Mouse (Mus musculus) spleen, embryonic (tissue): ENCODE results near the gene Them7.

Source experiments
- CTCF ChIA-PET: fragments of 350-600 bp; sonication (Branson Sonifier 250); formaldehyde crosslinking; loops from one replicate; lab custom pipeline; 2022; lab: Charles Lee

Them7 gene

GRCm38 (mm10) chr2:105416660-105417348 is 192.7 kb downstream of the Them7 start:
- CTCF ChIA-PET = no interaction called here

- CTCF ChIA-PET = no interaction called here
Measured at GRCm38 (mm10) chr2:105417663-105418062, 193.5 kb downstream of the Them7 start.

DNA sequence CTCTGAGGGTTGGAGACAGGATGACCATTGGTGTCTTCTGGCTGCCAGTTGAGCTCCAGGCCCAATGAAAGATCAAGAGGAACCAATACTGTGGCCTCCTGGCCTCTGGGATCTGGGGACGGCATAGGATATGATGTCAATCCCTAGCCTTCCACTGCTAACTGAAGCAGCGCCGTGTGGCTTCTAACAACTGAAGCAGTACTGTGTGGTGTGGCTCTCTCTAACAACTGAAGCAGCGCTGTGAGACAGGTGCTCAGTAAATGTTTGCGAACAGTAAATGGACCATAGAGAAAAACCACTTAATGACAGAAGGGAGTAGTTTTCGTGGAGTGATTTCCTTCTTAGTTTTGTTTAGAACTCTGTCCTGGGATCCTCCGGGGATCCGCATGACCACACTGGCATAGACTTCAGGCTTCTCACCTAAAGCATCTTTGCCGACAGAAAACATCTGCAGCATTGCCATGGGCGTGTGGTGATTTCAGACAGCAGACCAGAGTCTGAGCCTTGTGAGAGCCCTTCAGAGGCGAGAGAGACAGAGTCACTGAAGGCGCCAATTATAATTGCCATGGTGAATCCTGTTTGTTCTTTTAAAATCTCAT is 194.6 kb downstream of the Them7 start:
- CTCF ChIA-PET = no interaction called here

DNA sequence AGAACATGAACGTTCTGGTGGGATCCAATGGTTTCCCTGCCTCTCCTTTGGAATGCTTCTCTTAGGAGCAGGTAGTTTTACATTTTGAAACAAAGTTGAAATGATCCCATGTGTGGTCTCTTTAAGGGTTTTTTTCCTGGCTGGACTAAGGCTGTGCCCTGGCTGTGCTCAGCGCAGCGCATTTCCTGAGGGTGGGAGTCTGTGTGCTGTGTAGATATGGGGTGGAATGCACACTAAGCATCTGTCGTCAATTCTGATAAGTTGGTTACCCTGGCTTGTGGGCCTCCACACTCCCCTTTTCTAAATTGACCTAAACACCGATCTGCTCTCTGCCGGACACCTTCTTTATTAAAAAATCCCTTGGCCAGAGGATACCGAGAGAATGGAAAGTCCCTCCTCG is 203.3 kb downstream of the Them7 start:
- CTCF ChIA-PET = no interaction called here

DNA sequence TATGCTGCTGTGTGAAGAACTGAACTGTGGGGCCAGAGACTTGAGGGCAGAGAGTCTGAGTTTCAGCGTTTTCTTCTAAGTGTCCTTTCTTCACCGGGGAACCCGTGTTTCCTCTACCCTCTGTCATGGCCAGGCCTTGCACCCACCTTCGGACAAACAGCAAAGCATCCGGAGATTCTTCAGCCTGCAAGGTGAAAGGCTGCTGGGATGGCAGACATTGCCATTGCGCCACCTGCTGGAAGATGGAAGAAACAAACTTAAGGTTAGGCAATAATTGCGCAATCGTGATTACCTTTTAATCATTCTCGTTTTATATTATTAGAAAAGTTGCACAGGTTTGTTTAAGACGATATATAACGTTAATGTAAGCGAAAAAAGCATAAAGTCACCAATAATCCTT is 203.9 kb downstream of the Them7 start:
- CTCF ChIA-PET = no interaction called here

GRCm38 (mm10) chr2:105428467-105428866 is 204.3 kb downstream of the Them7 start:
- CTCF ChIA-PET = no interaction called here
